Mouse (Mus musculus) left cerebral cortex, adult 11 months (tissue): ENCODE measurements around the gene Nexn.
"Not testable (repeated sequence)": the region's sequence is repeated elsewhere in the genome, so short reads cannot be mapped to it uniquely, and the experiment has no call there.

Experiments used
- DNase-seq: peaks from one replicate; pipeline ENCODE4 v3.0.0; 2022; ENCODE audit warnings: low spot score

The Nexn gene

GRCm38 (mm10) chr3:152235238-152235637, 30.9 kb downstream of the Nexn start:
- no peak for DNase-seq

- no peak for DNase-seq
Measured at GRCm38 (mm10) chr3:152231333-152232100, 34.6 kb downstream of the Nexn start.

DNA sequence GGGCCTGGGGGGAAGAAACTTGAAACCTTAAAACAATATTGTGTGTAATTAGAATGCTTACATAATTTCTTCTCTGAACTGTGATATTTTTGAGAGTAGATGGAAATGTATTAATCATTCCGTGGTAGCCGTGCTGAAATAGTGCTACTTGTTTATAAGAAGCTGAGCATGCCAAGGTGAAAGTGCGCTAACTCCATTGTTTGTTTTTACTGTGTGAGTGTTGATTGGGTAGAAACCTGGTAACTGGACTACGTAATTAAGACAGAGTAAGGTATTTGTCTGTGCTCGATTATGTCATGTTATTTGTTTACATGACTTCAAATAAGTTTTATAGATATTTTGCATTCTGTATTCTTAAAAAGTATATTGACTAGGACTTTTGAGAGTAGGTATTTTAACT, 36.9 kb downstream of the Nexn start:
- no peak for DNase-seq

- no peak for DNase-seq
Measured at GRCm38 (mm10) chr3:152228843-152229242, 37.3 kb downstream of the Nexn start.

GRCm38 (mm10) chr3:152225906-152226305, 40.2 kb downstream of the Nexn start:
- DNase-seq, result no peak

DNA sequence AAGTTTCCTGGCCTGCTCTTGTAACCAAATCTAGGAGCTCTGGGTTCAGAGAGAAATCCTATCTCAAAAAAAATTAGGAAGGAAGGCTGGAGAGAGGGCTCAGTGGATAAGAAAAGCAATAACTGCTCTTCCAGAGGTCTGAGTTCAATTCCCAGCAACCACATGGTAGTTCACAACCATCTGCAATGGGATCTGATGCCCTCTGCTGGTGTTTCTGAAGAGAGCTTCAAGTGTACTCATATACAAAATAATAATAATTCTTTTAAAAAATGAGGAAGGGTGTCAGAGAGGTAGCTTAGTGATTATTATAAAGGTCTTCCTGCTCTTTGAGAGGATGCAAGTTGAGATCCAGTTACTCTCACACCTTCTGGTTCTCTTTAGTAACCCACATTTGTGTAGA, 41.2 kb downstream of the Nexn start:
- DNase-seq, result no peak

DNA sequence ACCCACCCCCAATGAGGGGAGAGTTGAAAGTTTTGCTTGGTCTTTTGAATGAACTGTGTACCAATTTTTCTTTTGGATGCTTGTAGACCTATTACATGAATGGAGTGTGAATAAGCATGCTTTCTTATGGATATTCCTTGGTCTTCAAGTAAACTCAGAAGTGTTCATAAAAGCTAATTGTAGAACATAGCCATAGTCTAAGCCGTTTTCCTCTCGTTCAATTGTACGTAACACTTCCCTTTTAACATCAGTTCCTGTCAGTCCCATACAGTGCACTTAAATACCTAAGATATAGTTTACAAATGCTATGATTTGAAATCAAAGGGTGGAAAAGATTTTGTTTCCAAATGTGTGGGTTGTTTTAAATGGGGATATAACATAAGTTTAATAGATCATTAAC, 52.7 kb downstream of the Nexn start:
- no peak for DNase-seq

DNA sequence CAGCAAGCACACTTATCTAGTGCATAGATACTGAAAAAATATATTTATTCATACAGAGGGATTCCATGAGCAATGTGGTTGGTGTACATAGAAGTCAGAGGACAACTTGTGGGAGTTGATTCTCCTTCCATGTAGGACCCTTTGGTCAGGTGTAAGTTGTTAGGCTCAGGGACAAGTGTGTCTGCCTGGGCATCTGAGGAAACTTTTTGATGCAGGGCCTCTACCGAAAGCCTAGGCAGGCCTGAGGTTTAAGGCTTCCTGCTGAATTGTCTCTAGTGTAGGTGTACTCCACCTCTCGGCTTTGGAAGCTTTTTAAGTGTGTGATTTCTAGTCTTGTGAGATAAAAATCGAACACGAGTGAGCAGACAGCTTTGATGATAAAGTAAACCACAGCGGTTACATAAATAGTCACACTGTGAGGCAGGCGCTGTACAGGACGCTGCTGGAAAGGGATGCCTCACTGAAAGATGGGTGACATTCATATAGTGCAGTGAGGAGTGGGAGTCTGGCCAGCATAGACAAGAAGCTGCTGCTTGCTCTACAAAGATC, 54.3 kb downstream of the Nexn start:
- no peak for DNase-seq

DNA sequence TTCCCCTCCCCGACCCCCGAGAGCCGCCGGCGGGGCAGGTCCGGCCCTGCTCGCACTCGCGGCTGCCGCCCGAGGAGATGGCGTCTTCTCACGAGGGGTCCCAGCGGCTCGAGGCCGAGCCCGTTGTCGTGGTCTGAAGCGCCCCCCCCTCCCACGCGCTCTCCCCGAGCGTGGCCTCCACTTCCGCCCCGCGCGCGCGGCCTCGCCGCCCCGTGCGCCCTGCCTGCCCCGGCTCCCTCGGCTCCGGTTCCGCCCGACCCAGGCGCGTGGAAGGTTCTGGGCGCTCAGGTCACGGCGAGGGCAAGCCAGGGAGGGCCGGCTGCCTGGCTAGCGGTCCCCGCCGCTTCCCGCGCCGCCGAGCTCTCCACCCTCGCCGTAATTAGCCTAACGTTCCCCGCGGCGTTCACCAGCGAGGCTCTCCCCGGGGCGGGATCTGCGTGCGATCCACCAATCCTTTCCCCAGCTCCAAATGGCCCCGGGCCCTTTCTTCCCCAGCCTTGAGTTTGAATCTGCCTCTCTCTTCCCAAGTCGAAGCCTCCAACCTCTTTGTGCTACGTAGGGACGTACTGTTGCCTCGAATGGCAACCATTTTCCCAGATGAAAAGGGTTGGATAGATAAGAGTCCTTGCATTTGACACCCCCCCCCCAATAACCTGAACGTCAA, 55.3 kb downstream of the Nexn start:
- no peak for DNase-seq

- peak; percentile 98 for DNase-seq
Measured at GRCm38 (mm10) chr3:152209967-152210634, 56.0 kb downstream of the Nexn start, which contains the start of the genes Dnajb4 and Fubp1. Gene Dnajb4, minus strand, starts transcription at chr3:152210302. Gene Fubp1, plus strand, starts transcription at chr3:152210422.

GRCm38 (mm10) chr3:152209177-152209966, 56.8 kb downstream of the Nexn start:
- DNase-seq, result no peak

- DNase-seq, result no peak
Measured at GRCm38 (mm10) chr3:152208096-152208885, 57.9 kb downstream of the Nexn start.

GRCm38 (mm10) chr3:152207156-152207555, 59.0 kb downstream of the Nexn start:
- no peak for DNase-seq

- DNase-seq, result no peak
Measured at GRCm38 (mm10) chr3:152204577-152204976, 61.6 kb downstream of the Nexn start.

GRCm38 (mm10) chr3:152203996-152204395, 62.2 kb downstream of the Nexn start:
- no peak for DNase-seq

GRCm38 (mm10) chr3:152203411-152203810, 62.7 kb downstream of the Nexn start:
- DNase-seq, result no peak

GRCm38 (mm10) chr3:152202942-152203341, 63.2 kb downstream of the Nexn start:
- no peak for DNase-seq

- no peak for DNase-seq
Measured at GRCm38 (mm10) chr3:152201651-152202050, 64.5 kb downstream of the Nexn start.

DNA sequence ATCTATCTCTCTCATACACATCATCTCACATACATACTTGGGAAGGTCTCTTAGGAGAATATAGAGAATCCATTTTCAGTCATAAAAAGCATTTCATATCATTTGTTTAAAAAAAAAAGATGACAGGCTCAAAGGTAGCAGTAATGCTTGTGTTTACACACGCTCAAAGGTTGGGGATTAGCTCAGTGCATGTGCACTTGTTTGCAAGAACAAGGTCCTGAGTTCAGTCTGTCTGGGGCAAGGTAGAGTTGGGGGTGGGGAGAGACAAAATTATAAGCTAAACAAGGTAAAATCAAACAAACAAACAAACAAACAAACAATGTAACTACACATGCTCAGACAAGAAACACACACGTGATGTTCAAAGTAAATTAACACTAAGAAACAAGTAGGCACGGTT, 65.0 kb downstream of the Nexn start:
- no peak for DNase-seq

GRCm38 (mm10) chr3:152199125-152199524, 67.0 kb downstream of the Nexn start:
- no peak for DNase-seq

- DNase-seq, result not testable (repeated sequence)
Measured at GRCm38 (mm10) chr3:152197246-152197645, 68.9 kb downstream of the Nexn start.
